Mouse (Mus musculus) CH12.LX (cell line): ENCODE measurements around the gene 4933424G06Rik. TPM values are rescaled to one million over a fixed set of nuclear protein-coding genes. Genes with fewer than 3 reads are reported as not detected.

ENCODE experiments used
- DNase-seq: peaks from one replicate; pipeline ENCODE4 v3.0.0-alpha.2; 2013; ENCODE audit errors: extremely low read depth
- H3K27ac ChIP-seq: 2 replicates; pipeline ENCODE4 v1.5.1; 2012; ENCODE audit warnings: low read depth, mild to moderate bottlenecking, control low read depth, moderate library complexity; ENCODE audit not compliant: insufficient read depth
- H3K27me3 ChIP-seq: replicated peaks from 2 replicates; pipeline ENCODE3; 2012; ENCODE audit warnings: inconsistent platforms
- H3K36me3 ChIP-seq, 2 experiments: replicated peaks in 1 of 2; 2 replicates each; pipeline versions ENCODE3 to v1.6.1; 2012; ENCODE audit warnings: inconsistent platforms in 1 of 2, low read length in 1 of 2, mild to moderate bottlenecking in 1 of 2, mixed read lengths in 1 of 2, moderate library complexity in 1 of 2; ENCODE audit not compliant: control insufficient read depth in 1 of 2, insufficient read depth in 1 of 2
- H3K4me1 ChIP-seq, 2 experiments: 2 replicates each; pipeline ENCODE4 v1.6.1; 2012; ENCODE audit warnings: inconsistent platforms in 1 of 2, moderate library complexity in 1 of 2; ENCODE audit not compliant: insufficient read depth in 2 of 2, control insufficient read depth in 1 of 2
- H3K4me2 ChIP-seq: 2 replicates; pipeline ENCODE4 v1.6.1; 2012; ENCODE audit warnings: low read depth, mild to moderate bottlenecking, control low read depth; ENCODE audit not compliant: poor library complexity, insufficient read depth, severe bottlenecking
- H3K4me3 ChIP-seq, 3 experiments: fragments of 150-350 bp in 1 of 3; sonication (generic) in 1 of 3; replicated peaks in 1 of 3; 2 replicates each; pipeline versions ENCODE3 to v1.5.1; 2011 to 2012; ENCODE audit warnings: low read depth in 2 of 3, low read length in 2 of 3, mild to moderate bottlenecking in 2 of 3, moderate library complexity in 2 of 3, control low read depth in 1 of 3, improper control_type of control experiment in 1 of 3, inconsistent platforms in 1 of 3, mixed read lengths in 1 of 3; ENCODE audit not compliant: poor library complexity in 1 of 3
- H3K79me2 ChIP-seq: replicated peaks from 2 replicates; pipeline ENCODE4 v1.6.1; 2012; ENCODE audit warnings: mild to moderate bottlenecking, moderate library complexity; ENCODE audit not compliant: control insufficient read depth, poor library complexity, insufficient read depth, severe bottlenecking; ENCODE audit errors: extremely low read depth
- H3K9ac ChIP-seq: 2 replicates; pipeline ENCODE4 v1.6.1; 2012; ENCODE audit warnings: low read depth, mild to moderate bottlenecking, control low read depth, moderate library complexity; ENCODE audit not compliant: insufficient read depth
- H3K9me3 ChIP-seq: replicated peaks from 2 replicates; pipeline ENCODE3; 2012; ENCODE audit warnings: low read length, inconsistent platforms, mixed read lengths
- BHLHE40 ChIP-seq: IDR thresholded peaks from 2 replicates; pipeline ENCODE4 v1.6.1; 2011; ENCODE audit warnings: mild to moderate bottlenecking, low read depth, low read length, improper control_type of control experiment
- E2F4 ChIP-seq: IDR thresholded peaks from 2 replicates; pipeline ENCODE4 v1.6.1; 2011; ENCODE audit warnings: low read depth, low read length, improper control_type of control experiment; ENCODE audit not compliant: insufficient replicate concordance
- EP300 ChIP-seq: IDR thresholded peaks from 2 replicates; pipeline ENCODE4 v1.6.1; 2011; ENCODE audit warnings: low read length, improper control_type of control experiment
- GABPA ChIP-seq: IDR thresholded peaks from 2 replicates; pipeline ENCODE4 v1.6.1; 2012; ENCODE audit warnings: low read depth, low read length, improper control_type of control experiment, inconsistent platforms; ENCODE audit not compliant: insufficient replicate concordance
- JUND ChIP-seq: conservative IDR thresholded peaks from 2 replicates; pipeline ENCODE4 v1.6.1; 2011; ENCODE audit warnings: low read depth, low read length, improper control_type of control experiment
- MAX ChIP-seq: IDR thresholded peaks from 2 replicates; pipeline ENCODE4 v1.6.1; 2011; ENCODE audit warnings: low read length, improper control_type of control experiment
- MAZ ChIP-seq: IDR thresholded peaks from 2 replicates; pipeline ENCODE4 v1.6.1; 2012; ENCODE audit warnings: low read depth, mild to moderate bottlenecking, inconsistent platforms, low read length, improper control_type of control experiment, moderate library complexity
- MXI1 ChIP-seq: IDR thresholded peaks from 2 replicates; pipeline ENCODE4 v1.6.1; 2011; ENCODE audit warnings: mild to moderate bottlenecking, low read depth, low read length, improper control_type of control experiment
- NELFE ChIP-seq: IDR thresholded peaks from 2 replicates; pipeline ENCODE4 v1.6.1; 2011; ENCODE audit warnings: low read depth, low read length, improper control_type of control experiment
- NRF1 ChIP-seq: IDR thresholded peaks from 2 replicates; pipeline ENCODE4 v1.6.1; 2014; ENCODE audit warnings: low read depth, mild to moderate bottlenecking, inconsistent platforms, low read length, improper control_type of control experiment, moderate library complexity
- RAD21 ChIP-seq: IDR thresholded peaks from 2 replicates; pipeline ENCODE4 v1.6.1; 2011; ENCODE audit warnings: low read depth, mild to moderate bottlenecking, low read length, improper control_type of control experiment, moderate library complexity
- RCOR1 ChIP-seq: conservative IDR thresholded peaks from 2 replicates; pipeline ENCODE4 v1.6.1; 2012; ENCODE audit warnings: low read depth, mild to moderate bottlenecking, inconsistent platforms, low read length, improper control_type of control experiment
- SMC3 ChIP-seq: IDR thresholded peaks from 2 replicates; pipeline ENCODE4 v1.6.1; 2011; ENCODE audit warnings: low read depth, low read length, improper control_type of control experiment
- TBP ChIP-seq: conservative IDR thresholded peaks from 2 replicates; pipeline ENCODE4 v1.6.1; 2011; ENCODE audit warnings: low read depth, low read length, improper control_type of control experiment
- ZKSCAN1 ChIP-seq: IDR thresholded peaks from 2 replicates; pipeline ENCODE4 v1.6.1; 2012; ENCODE audit warnings: low read depth, inconsistent platforms, low read length, improper control_type of control experiment, borderline replicate concordance
- ZMIZ1 ChIP-seq: IDR thresholded peaks from 2 replicates; pipeline ENCODE4 v1.6.1; 2012; ENCODE audit warnings: low read depth, mild to moderate bottlenecking, inconsistent platforms, low read length, improper control_type of control experiment
- ZNF384 ChIP-seq: IDR thresholded peaks from 2 replicates; pipeline ENCODE4 v1.6.1; 2012; ENCODE audit warnings: low read depth, low read length, improper control_type of control experiment, inconsistent platforms
- dilution Hi-C: fragments of 300-500 bp; cut with MboI; formaldehyde crosslinking; loops from 2 replicates; pipeline ENCODE4 v1.14.3; 2020; ENCODE audit warnings: low sequenced_read_pairs; ENCODE audit not compliant: extremely low pct_unique_long_range_greater_than_20kb, extremely low pct_ligation_motif_present
- in situ Hi-C: fragments of 300-500 bp; cut with MboI; formaldehyde crosslinking; loops from 3 replicates; pipeline ENCODE4 v1.14.3; 2019; ENCODE audit warnings: low sequenced_read_pairs, low pct_ligation_motif_present, low pct_unique_long_range_greater_than_20kb, mixed read lengths
- polyA plus RNA-seq: library from polyadenylated mRNA; unstranded; fragments of >175 nt; gene quantifications from 2 replicates; pipeline ENCODE4 v1.2.1, GENCODE M21; 2012; ENCODE audit warnings: low read depth; ENCODE audit not compliant: insufficient read length
- total RNA-seq, 2 experiments: library from RNA; depleted of rRNA; stranded (reverse); fragments of 300-350 nt in 1 of 2; fragments of >200 nt in 1 of 2; gene quantifications; 2 replicates each; pipeline ENCODE4 v1.2.3; 2012 to 2014

The 4933424G06Rik gene
- total and polyA plus RNA-seq, 3 experiments, result not detected

DNA sequence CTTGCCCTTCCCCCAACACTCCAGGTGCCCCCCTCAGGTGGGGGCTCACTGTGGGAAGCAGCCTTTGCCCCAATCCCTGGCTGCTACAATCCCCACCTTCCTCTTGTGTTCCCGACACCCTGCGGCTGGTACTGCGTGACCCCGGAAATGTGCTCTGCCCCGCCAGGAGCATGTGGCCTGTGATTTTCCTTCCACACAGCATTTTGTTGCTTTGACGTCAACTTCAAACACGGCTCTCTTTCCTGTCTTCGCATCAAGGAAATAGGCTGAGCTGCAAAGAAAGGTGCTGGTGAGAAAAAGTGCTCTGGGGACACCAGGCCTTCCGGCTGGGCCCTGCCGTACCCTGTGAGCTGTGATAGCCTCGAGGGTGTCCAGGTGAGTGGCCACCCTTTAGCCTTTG is 51.6 kb downstream of the 4933424G06Rik start, which contains the start of gene Zap70:
Gene Zap70 (plus strand): TSS at position 231 of the 400 bp plus-strand sequence.
- Histone ChIP-seq H3K79me2 (no peaks in the 10 kb centered on the region), H3K27ac (no peak within 1 kb of the TSS), H3K9me3 (no peaks in the 10 kb centered on the region), H3K9ac (no peak within 1 kb of the TSS), H3K4me2 (no peak within 1 kb of the TSS)
- no peak for DNase-seq
- no peak for TF ChIP-seq EP300
- no peak for TF ChIP-seq RCOR1
- TF ChIP-seq E2F4, result no peak
- no peak for TF ChIP-seq MAX
- TF ChIP-seq JUND, result no peak
- TF ChIP-seq MAZ, result no peak
- TF ChIP-seq GABPA, result no peak
- no peak for TF ChIP-seq NELFE
- no peak for TF ChIP-seq BHLHE40
- TF ChIP-seq NRF1, result no peak
- no peak for TF ChIP-seq RAD21
- no peak for TF ChIP-seq ZKSCAN1
- TF ChIP-seq, all 38 proteins: peak for 0
- in situ Hi-C loops (no loop called here), dilution Hi-C loops (no loop called here)
- Histone ChIP-seq H3K27me3 (no peaks in the 10 kb centered on the region), H3K36me3 (no peaks in the 10 kb centered on the region), H3K4me1 (peaks cover 6 to 10% of the 10 kb centered on the region in 2 experiments; a peak in 2 of 4 replicates), H3K4me3 (no peak within 1 kb of the TSS)

DNA sequence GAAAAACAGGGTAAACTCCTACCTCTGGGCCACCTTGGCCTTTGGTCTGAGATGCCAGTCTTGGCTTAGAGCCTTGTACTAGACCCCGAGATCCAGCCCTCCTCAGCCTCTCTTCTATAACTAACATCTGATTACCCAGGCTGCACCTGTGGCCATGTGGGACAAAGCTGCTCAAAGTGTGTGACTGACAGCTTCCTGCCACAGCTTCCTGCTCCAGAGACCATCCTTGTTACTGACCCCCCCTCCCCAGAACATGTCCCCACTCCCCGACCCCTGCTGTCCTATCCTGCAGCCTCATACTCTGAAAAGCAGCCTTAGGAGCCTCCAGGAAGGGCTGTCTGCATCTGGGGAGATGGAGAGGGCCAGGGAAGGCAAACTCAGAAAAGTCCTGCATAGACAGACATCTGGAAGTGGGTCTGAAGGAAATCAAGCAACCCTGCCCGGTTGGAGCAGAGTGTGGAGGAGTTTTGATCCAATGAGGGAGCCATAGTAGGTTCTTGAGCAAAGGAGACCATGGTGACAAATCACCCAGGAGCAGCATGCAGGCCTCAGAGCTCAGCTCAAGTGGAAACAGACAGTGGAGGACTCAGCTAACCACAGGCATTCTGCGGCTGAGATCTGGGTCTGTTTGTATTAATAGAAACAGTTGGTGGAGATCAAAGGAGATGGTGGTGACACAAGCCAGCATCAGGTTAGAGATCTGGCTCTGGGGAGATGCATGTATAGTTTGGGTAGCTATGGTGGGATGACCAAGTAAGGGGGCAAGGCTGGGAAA is 56.7 kb downstream of the 4933424G06Rik start:
- H3K79me2 ChIP-seq, result no peaks in the 10 kb centered on the region
- no peak overlapping the region for H3K9ac ChIP-seq
- H3K36me3 ChIP-seq, result no peaks in the 10 kb centered on the region
- DNase-seq, result peak; percentile 37
- peaks cover 7 to 25% of the 10 kb centered on the region in 2 experiments; a peak in 2 of 4 replicates for H3K4me1 ChIP-seq
- no peak overlapping the region for H3K27ac ChIP-seq
- H3K4me2 ChIP-seq, result no peak overlapping the region
- H3K9me3 ChIP-seq, result peaks cover 2% of the 10 kb centered on the region
- no peaks in the 10 kb centered on the region for H3K27me3 ChIP-seq
- no peak for TF ChIP-seq BHLHE40
- TF ChIP-seq ZMIZ1, result no peak
- TF ChIP-seq SMC3, result no peak
- no peak for TF ChIP-seq MXI1
- no peak for TF ChIP-seq TBP
- TF ChIP-seq ZNF384, result no peak
- TF ChIP-seq, all 38 proteins: peak for 0
- dilution Hi-C loops (no loop called here), in situ Hi-C loops (no loop called here)
- no peak overlapping the region for H3K4me3 ChIP-seq
